Mouse (Mus musculus): ENCODE results near the gene Slc20a1.
A peak's percentile ranks its signal among the peaks of the same experiment; 100 is the strongest.

Gene Slc20a1

DNA sequence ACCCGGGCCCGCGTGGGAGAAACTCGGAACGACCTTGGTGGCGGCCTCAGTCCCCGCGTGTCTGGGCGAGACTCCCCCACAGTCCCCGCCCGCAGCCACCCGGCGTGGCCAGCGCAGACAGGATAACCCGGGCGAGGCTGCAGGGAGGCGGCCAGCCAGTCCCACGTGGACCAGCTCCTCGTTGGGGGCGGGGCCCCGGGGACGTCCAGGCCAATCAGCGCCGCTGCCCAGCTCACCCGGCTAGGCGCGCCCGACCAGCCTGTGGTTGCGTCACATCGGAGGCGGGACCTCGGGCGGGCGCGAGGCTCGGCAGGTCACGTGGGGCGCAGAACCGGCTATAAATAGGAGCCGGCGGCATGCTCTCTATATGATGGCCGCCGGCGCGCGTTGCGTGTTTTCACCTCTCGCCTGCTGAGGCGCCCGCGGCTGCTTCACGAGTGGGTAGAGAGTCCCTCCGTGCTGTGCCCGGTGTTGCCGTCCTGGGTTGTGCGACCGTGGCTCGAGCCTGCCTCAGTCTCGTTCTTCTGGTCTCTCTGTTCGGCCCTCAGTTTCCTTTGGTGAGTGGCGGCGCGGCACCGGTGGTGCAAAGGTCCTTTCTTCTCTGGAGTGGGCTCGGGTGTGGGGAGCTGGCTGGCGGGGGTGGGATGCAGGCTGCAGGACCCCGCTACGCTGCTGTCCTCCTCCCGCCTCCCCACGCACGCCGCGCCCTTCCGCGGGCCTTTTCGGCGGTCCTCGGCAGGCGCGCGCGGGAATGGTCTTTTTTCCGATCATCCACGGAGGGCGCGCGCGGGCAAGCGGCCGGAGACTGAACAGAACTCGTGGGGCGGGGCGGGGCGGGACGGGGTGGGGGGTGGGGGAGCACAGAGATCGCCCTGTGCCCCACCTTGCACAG lies at the start of gene Slc20a1:
Slc20a1 (plus strand) TSS at position 329 of the 892 bp plus-strand sequence.
- peak; percentile 99 to 100 for DNase-seq (ENCODE audit: low spot score in 2 of 2)

DNA sequence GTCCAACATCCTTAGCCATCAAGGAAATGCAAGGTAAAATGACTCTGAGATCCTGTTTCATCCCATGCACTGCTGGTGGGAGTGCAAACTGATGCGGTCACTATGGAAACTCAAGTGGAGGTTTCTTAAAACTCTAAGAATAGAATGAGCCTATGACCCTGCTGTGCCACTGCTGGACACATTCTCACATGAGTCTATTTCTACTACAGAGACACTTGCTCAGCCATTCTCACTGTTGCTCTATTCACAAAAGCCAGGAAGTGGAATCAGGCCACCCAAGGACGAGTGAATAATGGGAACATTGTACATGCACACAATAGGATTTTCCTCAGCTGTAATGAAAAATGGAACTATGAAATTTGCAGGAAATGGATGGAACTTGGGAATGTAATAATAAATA lies 49.7 kb upstream of the Slc20a1 start:
- DNase-seq (ENCODE audit: low spot score in 2 of 2) = no peak

DNA sequence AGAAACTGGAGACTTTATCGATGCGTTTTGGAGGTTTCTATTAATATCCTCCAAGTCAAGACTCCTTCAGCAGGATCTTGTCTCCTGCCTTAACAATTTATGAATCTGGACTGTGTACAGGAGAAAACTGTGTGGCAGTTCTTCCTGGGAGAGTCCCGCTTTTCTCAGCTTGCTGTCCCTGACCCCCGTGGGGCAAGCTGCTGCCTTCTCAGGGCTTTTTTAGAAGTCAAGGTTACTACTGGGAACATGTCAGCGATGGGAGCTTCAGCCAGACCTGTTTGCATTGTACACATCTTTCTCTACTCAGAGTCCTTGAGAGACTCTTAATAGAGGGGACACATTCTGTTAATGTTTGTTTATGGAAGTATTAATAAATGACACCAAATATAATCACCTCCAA lies 48.2 kb upstream of the Slc20a1 start:
- DNase-seq (ENCODE audit: low spot score in 2 of 2) = no peak

DNA sequence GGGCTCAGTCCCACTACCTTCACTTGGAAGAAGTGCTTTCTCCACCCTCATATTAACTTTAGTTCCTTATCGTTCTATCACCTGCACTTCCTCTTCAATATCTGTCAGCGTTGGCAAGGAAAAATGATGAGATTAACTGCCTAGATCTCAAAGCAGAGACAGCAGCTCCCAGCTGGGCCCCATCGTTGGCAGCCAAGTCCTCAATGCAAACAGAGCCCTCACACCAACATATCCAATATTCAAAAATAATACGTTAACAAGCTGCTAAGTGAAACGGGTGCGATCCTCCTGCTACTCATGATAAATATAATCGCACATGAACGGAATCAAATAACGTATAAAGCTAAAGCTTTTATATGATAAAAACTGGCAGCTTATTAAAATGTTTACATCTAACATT lies 47.5 kb upstream of the Slc20a1 start:
- DNase-seq (ENCODE audit: low spot score in 2 of 2) = no peak

DNA sequence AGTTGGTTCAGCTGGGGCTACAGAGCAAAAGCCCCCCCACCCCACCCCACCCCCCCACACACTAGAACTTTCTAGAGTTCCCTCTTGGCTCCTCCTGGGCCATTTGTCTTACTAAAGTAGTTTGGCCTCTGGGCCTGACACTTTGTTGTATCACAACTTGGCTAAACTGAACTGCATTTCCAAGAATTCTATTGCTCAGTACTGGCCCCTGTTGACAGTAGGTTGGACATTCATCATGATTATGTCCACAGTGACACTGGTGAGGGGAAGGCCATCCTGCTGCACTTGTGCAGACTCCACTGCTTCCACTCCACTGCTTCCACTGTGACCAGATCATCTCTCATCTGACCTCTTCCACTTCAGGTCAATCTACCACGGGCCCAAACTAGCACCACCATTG lies 45.8 kb upstream of the Slc20a1 start:
- DNase-seq (ENCODE audit: low spot score in 2 of 2) = no peak

DNA sequence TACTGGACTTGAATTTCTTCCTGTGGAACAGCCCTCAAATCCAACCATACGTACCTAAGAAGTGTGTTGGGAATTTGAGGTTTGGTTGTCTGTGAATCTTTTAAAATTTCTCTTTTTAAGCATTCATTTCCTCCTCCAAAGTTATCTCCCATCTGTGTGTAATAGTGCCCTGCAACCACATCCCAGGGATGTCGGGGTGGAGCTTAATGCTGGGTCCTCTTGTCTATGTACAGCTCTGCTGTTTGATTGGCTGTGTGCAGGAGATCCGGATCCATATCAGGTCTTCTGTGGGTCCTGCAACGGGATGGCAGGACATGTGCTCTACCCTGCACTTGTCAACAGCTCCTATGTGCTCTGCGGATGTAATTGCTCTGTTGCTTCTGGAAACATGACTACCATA lies 33.7 kb upstream of the Slc20a1 start:
- no peak for DNase-seq (ENCODE audit: low spot score in 2 of 2)

DNA sequence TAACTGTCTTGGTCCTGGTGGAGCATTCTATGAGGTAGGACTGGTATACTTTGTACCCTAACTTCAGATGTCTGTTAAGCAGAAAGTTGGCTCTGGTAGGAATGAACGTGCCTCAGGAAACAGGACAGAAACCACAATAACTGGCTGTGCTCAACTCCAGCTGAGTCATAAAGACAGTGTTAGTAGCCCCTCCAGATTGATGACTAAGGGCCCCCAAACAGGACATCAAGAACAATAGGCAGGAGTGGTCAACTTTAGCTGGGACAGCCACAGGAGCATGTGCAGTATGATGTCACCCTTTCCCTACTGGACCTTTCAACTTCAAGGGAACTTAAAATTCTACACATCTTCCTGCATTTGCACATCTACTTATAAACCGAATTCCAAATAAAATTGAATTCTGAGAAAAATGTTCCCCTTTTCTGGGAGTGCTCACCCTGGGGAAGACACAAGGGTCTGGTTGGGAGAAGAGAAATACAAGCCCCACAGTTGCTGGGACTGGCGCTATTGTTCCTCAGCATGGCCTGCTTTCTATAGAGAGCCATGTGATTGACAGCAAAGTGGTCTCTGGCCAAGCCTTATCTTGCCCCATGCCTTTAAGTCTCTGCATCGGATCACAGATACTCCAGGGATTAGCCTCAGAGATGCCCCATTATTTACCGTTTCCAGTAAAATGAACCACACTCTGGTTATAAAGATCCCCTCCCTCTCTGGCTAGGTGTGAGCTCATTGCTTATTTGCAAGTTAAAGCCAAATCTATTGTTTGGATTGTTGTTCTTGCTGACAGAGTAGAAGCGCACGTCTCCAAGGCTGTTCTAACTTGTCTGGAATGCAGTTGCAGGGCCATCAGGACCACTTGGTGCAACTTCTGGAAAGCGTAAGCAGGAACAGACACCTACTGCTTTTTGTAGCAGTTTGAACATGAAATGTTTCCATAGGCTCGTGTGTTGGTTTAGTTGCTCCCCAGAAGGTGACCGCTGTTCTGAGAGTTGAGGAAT lies 31.8 kb upstream of the Slc20a1 start:
- no peak for DNase-seq (ENCODE audit: low spot score in 2 of 2)

DNA sequence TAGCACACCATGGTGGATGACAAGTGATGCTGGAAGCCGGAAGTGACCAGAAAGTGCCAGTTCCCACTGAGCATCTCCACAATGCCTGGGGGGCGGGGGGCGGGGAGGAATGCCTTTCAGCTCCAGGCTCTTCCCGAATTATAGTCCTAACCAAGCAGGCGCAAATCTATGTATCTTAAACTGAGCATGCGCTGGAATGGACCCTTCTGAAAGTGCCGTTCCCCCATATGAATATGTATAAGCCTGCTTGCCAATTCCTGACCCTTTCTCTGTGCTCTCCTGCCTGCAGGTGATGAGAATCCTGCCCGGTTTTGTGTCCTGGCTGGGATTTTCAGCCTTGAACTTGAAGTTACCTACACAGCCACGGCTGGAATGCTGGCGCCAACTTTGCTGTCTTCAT lies 25.2 kb upstream of the Slc20a1 start:
- no peak for DNase-seq (ENCODE audit: low spot score in 2 of 2)

DNA sequence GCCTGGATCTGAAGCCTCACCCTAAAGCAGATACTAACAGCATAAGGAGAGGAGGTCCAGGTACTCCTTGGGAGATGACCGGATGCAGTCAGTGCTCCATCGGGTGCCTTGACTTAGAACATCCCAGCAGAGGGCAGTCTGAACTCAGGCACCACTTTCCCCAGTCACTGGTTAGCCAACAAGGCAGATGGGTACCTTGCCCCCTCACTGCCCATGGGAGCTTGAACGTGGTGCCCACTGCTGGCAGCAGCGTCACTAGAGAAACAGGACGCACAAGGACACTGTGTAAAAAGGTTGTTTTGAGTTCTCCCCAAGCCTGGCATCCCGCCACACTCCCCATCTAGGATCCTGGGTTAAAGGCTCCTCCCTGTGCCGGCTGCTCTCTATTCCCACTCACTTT lies 24.1 kb upstream of the Slc20a1 start:
- DNase-seq (ENCODE audit: low spot score in 2 of 2) = peak in 1 of 2 experiments; percentile 25

DNA sequence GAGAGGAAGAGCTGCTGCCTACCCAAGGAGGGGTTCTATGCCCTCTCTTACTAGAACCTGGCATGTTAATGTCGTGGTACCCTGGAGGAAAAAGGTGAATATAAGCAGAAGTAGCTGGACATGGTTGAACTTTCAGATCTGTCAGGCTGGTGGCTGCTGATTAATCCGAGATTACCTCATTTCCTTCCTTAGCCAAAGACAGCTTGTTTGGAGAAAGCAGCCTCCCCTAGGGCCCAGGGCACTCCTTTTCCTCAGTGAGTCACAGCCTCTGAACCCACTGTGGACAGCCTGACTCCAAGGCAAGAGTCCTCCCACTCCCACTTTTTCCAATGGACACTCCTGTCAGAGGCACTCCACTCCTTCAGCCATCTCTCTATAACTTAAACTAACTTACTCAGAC lies 22.9 kb upstream of the Slc20a1 start:
- no peak for DNase-seq (ENCODE audit: low spot score in 2 of 2)

DNA sequence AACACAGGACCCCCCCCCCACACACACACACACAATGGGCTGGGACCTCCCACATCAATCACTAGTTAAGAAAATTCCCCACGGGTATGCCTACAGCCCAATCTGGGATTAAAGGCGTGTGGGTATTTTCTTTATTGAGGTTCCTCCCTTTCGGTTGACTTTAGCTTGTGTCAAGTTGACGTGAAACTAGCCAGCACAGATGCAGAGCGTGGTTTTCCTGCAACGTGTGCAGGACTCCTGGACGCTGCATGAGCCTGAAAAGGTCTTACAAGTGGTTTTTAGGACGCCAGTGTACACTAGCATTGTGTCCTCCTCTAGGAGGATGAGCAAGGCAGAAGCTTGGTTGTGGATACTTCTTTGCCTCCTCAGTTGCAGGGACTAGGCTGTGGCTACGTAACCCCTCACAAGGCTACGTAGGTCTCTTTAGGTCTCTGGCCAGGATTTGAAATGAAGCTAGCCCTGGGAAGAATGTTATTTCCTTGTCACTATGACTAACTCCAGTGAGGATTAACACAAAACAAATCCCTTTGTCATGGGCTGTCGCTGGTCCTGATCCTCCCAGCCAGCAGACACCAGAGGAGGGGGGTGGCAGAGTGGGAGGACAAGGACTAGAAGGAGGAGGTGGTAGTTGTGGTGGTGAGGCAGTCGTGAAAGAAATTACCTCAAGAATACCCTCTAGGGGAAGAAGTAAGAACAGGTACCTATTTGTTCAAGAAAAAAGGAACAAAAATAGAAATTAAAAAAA lies 21.7 kb upstream of the Slc20a1 start:
- DNase-seq (ENCODE audit: low spot score in 2 of 2) = no peak

DNA sequence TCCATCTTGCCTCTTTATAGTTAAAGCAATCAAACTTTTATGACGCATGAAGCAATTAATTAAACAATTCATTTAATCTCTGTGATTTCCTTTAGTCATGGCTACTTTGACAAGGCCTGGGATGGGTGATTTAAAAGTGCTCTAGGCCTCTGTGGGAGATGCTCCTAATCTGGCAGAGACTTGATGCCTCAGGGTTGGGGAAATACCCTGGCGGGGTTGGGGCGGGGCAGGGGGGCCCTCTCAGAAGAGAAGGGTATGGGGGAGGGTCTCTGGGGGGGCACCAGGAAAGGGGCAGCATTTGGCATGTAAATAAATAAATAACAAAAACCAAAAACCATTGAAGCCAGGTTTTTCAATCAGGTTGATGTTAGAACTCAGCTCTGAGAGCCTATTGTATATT lies 20.9 kb upstream of the Slc20a1 start:
- no peak for DNase-seq (ENCODE audit: low spot score in 2 of 2)

DNA sequence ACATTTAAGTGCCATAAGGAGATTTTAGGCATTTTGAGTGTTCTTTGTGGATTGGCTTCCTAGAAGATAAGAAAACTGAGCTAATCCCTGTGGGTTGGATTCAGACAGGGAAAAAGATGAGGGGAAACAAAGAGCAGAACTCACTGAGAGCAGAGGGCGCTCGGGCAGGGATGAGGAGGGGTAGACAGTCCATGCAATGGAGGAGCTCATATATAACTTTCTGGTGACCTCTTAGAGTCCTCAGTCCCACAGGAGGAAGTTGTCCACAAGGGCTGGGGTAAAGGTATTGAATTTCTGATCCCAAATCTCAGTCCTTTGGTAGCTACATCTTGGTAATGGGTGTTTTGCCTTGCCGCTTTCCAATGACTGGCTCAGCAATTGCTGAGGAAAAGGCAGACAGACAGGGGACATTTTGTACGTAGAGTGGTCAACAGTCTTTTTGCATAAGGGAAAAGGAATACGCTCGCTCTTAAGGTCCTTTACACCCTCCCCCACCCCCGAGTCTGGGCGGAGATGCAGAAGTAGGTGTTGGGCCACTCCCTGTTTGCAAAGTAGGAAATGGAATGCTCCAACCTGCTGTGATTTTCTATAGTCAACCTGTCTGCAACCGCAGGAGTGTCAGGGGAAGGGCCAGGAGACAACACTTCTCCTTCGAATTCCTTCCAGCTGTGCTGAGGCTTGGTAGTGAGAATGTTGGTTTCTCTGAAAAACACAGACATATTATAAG lies 20.2 kb upstream of the Slc20a1 start:
- DNase-seq (ENCODE audit: low spot score in 2 of 2) = no peak

DNA sequence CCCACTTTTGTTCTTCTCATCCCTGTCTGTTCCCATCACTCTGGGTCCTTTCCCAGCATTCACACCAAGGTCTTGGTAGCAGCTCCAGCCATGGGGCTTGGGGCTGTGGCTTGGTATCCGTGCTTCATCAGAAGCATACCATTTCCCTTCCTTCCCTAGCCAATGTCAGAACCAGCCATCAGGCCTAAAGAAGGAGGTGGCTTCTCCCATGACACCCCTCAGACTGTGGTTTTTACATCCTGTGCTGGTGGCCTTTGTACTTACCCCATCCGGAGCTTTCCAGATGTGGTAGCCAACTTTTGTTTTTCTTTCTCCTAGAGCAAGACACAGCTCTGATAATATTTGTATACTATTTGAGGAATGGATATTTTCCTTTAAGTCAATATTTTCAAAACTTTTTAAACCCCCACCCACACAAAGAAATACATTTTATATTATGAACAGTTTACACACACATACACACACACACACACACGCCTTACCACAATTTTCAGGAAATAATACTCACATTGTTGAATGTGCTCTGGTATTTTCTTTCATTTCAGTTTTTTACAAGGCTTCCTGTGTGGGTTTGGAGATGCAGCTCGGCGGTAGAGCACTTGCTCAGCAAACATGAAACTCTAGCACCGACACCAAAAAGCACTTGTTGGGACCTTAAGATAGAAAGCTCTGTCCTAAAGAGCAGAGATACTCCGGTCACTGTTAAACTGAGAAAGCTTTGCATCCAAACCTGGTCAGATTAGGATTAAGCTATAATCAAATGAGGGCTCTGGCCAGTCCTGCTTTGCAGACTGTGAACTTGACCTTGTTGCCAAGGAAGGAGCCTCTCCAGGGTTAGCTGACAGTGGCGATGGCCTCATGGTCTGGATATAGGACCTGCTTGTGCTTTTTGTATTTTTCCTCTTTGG lies 18.4 kb upstream of the Slc20a1 start:
- DNase-seq (ENCODE audit: low spot score in 2 of 2) = no peak

DNA sequence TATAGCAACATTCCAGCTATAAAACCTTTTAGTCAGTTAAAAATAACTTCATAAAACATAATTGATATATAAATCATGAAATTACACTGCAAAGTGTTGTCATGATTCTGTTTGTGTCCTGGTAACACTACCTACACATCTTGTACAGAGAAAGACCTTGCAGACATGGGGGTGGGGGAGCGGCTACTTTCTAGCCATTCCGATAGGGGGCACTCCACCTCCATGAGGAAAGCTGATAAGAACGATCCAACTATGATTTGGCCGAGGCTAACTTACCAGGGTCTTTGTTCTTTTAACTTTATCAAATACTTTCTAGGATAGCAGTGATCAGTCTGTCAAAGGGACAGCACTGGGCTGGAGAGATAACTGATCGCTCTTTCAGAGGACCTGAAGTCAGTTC lies 17.1 kb upstream of the Slc20a1 start:
- DNase-seq (ENCODE audit: low spot score in 2 of 2) = no peak

DNA sequence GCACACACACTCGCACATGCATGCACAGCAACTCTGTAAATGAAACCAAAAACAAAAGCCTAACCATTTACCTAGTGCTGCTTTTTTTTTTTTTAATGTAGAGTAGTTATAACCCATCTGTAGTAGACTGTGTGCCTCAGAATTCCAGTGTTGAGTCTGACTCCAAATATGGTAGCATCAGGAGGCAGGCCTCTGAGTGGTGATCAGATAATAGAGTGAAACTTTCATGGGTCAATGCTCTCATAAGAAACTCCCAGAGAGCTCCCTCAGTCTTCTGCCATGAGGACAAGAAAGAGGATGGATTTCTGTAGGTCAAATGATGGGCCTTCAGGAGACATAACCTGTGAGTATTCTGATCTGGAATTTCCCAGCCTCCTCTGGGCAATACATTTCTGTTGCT lies 16.2 kb upstream of the Slc20a1 start:
- DNase-seq (ENCODE audit: low spot score in 2 of 2) = no peak

DNA sequence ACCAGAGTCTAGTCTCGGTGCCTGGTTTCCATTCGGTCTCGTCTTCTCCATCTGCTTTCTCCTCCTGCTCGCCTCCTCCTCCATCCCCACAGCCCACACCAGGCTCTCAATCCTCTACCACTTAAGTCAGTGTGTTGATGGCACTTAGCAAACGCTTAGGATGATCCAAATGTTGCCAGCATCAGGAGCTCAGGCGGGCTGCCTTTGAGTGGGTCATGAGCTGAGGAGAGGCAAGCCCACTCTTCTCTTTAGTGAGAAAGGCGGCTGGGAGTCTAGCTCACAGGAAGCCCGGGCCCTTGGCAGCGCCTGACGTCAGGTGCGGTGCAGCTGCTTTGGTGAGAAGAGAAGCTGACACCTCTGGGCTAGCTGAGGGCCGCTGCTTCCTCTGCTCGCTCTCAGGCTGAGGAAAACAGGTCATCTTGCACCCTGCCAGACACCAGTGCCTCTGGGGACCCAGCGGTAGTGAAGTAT lies 15.0 kb upstream of the Slc20a1 start:
- DNase-seq (ENCODE audit: low spot score in 2 of 2) = no peak

DNA sequence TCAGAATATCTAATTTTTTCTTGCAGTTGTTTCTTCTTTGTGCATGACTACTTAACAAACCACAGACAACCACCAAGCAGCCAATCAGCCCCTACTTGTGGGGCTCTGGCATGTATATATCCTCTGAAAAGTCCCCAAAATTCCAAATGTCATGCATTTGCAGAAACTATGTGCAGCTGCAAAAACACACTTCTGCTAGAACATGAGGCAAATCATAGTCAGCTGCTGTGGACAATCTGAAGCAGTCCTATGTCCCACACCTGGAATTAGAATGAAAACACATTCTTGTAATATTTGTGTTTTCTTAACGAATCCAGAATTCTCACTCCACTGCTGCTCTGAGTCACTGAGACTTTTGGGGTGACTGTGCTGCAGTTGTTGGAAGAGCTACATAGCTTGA lies 13.7 kb upstream of the Slc20a1 start:
- DNase-seq (ENCODE audit: low spot score in 2 of 2) = no peak

DNA sequence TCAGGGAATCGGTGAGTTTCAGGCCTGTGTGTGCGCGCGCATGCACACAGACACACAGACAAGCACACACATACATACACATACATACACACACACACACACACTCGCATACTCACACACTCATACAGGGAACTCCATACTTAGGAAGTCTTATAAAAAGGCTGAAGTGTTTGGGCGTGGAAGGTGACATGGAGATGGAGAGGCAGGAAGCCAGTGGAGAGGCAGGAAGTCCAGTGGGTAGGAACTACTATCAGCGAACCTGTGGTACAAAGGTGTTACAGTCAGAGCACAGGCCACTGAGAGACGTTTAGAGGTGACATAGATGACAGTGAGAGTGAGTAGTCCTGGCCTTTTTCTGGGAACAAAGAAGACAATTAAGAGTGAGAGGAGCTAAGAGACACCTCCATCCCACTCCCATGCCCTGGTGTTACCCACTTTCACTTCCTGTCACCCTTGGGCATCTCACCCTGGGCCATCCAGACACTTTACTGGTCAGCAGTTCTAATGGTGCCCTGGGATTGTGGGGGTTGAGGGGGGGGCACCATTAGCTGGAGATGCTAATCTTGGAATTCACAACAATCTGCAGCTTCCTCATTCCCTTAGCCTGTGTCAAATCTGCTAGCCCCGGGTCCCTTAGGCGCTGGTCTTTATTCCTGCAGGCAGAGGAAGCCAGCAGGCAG lies 12.8 kb upstream of the Slc20a1 start:
- DNase-seq (ENCODE audit: low spot score in 2 of 2) = no peak
